Mouse (Mus musculus): ENCODE results near the gene Polr2j. TPM values are rescaled to one million over a fixed set of nuclear protein-coding genes. Genes with fewer than 3 reads are reported as not detected.
"Not testable (repeated sequence)": the region's sequence is repeated elsewhere in the genome, so short reads cannot be mapped to it uniquely, and the experiment has no call there.

The Polr2j gene
- total RNA-seq, 1 experiment from 2014 or later: 55.0 TPM

- peak; percentile 79 for ATAC-seq (ENCODE audit: extremely low read depth, insufficient number of reproducible peaks, low FRiP score, poor library complexity, severe bottlenecking)
Measured at GRCm38 (mm10) chr5:136102099-136102820, 14.2 kb upstream of the Polr2j start.

- no peak for ATAC-seq (ENCODE audit: extremely low read depth, insufficient number of reproducible peaks, low FRiP score, poor library complexity, severe bottlenecking)
Measured at GRCm38 (mm10) chr5:136104511-136104910, 11.9 kb upstream of the Polr2j start.

GRCm38 (mm10) chr5:136108486-136108885, 7.9 kb upstream of the Polr2j start:
- no peak for ATAC-seq (ENCODE audit: extremely low read depth, insufficient number of reproducible peaks, low FRiP score, poor library complexity, severe bottlenecking)

GRCm38 (mm10) chr5:136109042-136109441, 7.4 kb upstream of the Polr2j start:
- no peak for ATAC-seq (ENCODE audit: extremely low read depth, insufficient number of reproducible peaks, low FRiP score, poor library complexity, severe bottlenecking)

- ATAC-seq (ENCODE audit: extremely low read depth, insufficient number of reproducible peaks, low FRiP score, poor library complexity, severe bottlenecking): not testable (repeated sequence)
Measured at GRCm38 (mm10) chr5:136113546-136113945, 2.9 kb upstream of the Polr2j start.

GRCm38 (mm10) chr5:136116784-136117112, 317 bp downstream of the Polr2j start:
- 0 out of 2 replicates have a peak, but pooled peaks have one; percentile 0 for ATAC-seq (ENCODE audit: extremely low read depth, insufficient number of reproducible peaks, low FRiP score, poor library complexity, severe bottlenecking)

GRCm38 (mm10) chr5:136122165-136122564, 5.7 kb downstream of the Polr2j start:
- ATAC-seq (ENCODE audit: extremely low read depth, insufficient number of reproducible peaks, low FRiP score, poor library complexity, severe bottlenecking): no peak

GRCm38 (mm10) chr5:136135571-136136291, 19.3 kb downstream of the Polr2j start, which contains the start of the genes Lrwd1 and Alkbh4:
Lrwd1 (minus strand) TSS chr5:136136074.
Alkbh4 (plus strand) TSS chr5:136136146.
- ATAC-seq (ENCODE audit: extremely low read depth, insufficient number of reproducible peaks, low FRiP score, poor library complexity, severe bottlenecking): peak; percentile 94

GRCm38 (mm10) chr5:136136292-136136990, 20.0 kb downstream of the Polr2j start:
- ATAC-seq (ENCODE audit: extremely low read depth, insufficient number of reproducible peaks, low FRiP score, poor library complexity, severe bottlenecking): no peak

GRCm38 (mm10) chr5:136137658-136138274, 21.3 kb downstream of the Polr2j start:
- peak; percentile 14; the same call in 1 of the 2 replicates for ATAC-seq (ENCODE audit: extremely low read depth, insufficient number of reproducible peaks, low FRiP score, poor library complexity, severe bottlenecking)

GRCm38 (mm10) chr5:136139393-136139792, 23.0 kb downstream of the Polr2j start:
- ATAC-seq (ENCODE audit: extremely low read depth, insufficient number of reproducible peaks, low FRiP score, poor library complexity, severe bottlenecking): no peak

GRCm38 (mm10) chr5:136140057-136140482, 23.6 kb downstream of the Polr2j start:
- peak; percentile 13; the same call in 1 of the 2 replicates for ATAC-seq (ENCODE audit: extremely low read depth, insufficient number of reproducible peaks, low FRiP score, poor library complexity, severe bottlenecking)

GRCm38 (mm10) chr5:136142746-136143145, 26.3 kb downstream of the Polr2j start:
- no peak for ATAC-seq (ENCODE audit: extremely low read depth, insufficient number of reproducible peaks, low FRiP score, poor library complexity, severe bottlenecking)

GRCm38 (mm10) chr5:136143161-136143755, 26.8 kb downstream of the Polr2j start:
- ATAC-seq (ENCODE audit: extremely low read depth, insufficient number of reproducible peaks, low FRiP score, poor library complexity, severe bottlenecking): no peak

GRCm38 (mm10) chr5:136144606-136145430, 28.4 kb downstream of the Polr2j start:
- ATAC-seq (ENCODE audit: extremely low read depth, insufficient number of reproducible peaks, low FRiP score, poor library complexity, severe bottlenecking): no peak

GRCm38 (mm10) chr5:136146936-136147335, 30.5 kb downstream of the Polr2j start:
- ATAC-seq (ENCODE audit: extremely low read depth, insufficient number of reproducible peaks, low FRiP score, poor library complexity, severe bottlenecking): peak; percentile 11; the same call in 1 of the 2 replicates

- ATAC-seq (ENCODE audit: extremely low read depth, insufficient number of reproducible peaks, low FRiP score, poor library complexity, severe bottlenecking): no peak
Measured at GRCm38 (mm10) chr5:136147704-136148103, 31.3 kb downstream of the Polr2j start.

GRCm38 (mm10) chr5:136149134-136149576, 32.7 kb downstream of the Polr2j start:
- peak; percentile 79 for ATAC-seq (ENCODE audit: extremely low read depth, insufficient number of reproducible peaks, low FRiP score, poor library complexity, severe bottlenecking)
